Mouse (Mus musculus) neural tube, embryonic 10.5 days (tissue): ENCODE data around the gene Rap1a.

ENCODE experiments used
- DNase-seq: peaks from one replicate; pipeline ENCODE4 v3.0.0-alpha.2; 2017; ENCODE audit warnings: low spot score; ENCODE audit errors: extremely low spot score

Gene Rap1a

GRCm38 (mm10) chr3:105806519-105807249 lies 5.5 kb upstream of the Rap1a start:
- DNase-seq, result no peak

- DNase-seq, result no peak
Observed at GRCm38 (mm10) chr3:105803600-105803999, 2.5 kb upstream of the Rap1a start.

- DNase-seq, result peak; percentile 66
Observed at GRCm38 (mm10) chr3:105800675-105801190, 403 bp downstream of the Rap1a start.

GRCm38 (mm10) chr3:105800156-105800674 lies 921 bp downstream of the Rap1a start:
- no peak for DNase-seq

- no peak for DNase-seq
Observed at GRCm38 (mm10) chr3:105799375-105799774, 1.8 kb downstream of the Rap1a start.

GRCm38 (mm10) chr3:105798770-105799169 lies 2.4 kb downstream of the Rap1a start:
- DNase-seq, result no peak

DNA sequence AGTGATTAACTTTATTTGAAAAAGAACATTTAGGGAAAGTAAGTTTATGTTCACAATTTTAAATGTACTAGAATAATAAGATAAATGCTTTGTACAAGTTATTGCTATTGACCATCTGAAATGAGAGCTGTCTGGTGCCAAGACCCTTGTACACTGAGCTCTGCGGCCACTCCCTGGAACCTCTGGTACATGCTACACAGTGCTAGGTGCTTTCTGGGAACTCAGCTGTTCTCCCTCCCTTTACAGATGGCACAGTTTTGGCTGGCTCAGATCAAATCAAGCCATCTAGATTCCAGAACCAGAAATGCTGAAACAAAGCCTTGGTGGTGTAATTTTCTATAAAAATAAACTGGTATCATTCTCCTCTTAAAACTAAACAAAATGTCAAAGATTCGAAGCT lies 3.7 kb downstream of the Rap1a start:
- DNase-seq, result no peak

GRCm38 (mm10) chr3:105796761-105797160 lies 4.4 kb downstream of the Rap1a start:
- no peak for DNase-seq

DNA sequence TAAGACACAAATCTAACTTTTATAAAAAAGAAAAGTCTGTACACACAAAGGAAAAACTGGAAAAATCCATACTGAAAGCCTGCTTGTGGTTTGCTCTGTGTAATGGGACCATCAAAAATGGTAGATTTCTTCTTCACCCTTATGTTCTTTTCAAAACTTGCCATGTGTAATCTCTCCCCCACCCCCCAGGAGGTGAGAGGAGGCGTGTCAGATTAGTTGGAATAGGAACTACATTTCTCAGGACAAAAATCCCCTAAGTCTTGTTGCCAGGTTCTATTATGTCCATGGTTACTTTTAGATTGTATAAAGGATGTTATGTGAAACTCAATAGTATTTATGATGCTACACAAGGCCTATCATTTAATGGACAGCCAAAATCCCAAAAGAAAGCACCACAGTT lies 6.8 kb downstream of the Rap1a start:
- no peak for DNase-seq

DNA sequence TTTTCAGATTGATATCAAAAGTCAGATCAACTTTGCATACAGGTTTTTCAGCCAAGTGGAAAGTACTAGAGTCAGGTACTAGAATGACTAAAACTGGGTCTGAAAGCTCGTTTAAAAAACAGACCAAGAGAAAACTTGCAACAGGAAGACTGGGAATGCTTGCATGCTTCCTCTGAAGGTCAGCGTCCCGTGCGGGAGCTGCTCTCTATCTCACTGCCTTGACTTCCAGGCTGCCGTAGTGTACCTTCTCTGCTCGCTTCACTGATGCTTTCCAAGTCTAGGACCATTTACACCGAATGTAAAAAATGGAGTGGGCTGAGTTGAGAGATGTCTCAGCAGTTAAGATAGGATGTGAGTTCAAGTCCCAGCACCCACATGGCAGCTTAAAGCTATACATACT lies 8.8 kb downstream of the Rap1a start:
- no peak for DNase-seq

DNA sequence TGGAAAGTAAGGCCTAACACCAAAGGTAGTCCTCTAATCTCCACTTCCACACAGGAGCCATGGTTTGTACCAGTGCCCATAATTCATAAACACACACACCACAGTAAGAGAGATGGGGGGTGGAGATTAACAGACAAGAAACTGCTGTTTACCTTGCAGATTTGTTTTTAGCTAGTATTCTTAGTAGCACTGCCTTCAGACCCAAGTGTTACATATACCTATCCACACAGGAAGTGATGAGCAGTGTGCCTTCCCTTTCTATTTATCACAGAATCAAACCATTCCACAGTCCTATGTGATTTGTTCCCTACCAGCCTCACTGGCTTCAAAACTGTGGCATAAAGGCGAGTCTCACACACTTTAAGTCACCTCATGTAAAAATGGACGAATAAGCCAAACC lies 10.0 kb downstream of the Rap1a start:
- DNase-seq, result no peak

DNA sequence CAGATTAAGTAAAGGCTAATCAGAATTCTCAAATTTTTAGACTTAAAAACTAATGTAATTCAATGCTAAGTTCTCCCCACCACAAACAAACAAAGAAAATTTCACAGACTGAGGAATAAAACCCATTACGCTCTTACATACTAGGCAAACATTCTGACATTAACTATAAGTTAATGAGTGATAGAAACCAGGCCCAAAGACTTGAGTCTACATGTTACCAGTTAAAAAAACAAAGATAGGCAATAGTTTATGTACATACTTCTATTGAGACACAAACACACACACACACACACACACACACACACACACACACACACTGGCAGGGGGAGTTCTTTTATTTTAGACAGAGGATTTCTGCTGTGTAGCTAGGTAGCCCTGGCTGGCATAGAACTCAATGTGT lies 10.8 kb downstream of the Rap1a start:
- no peak for DNase-seq

- DNase-seq, result no peak
Observed at GRCm38 (mm10) chr3:105789776-105790175, 11.4 kb downstream of the Rap1a start.

DNA sequence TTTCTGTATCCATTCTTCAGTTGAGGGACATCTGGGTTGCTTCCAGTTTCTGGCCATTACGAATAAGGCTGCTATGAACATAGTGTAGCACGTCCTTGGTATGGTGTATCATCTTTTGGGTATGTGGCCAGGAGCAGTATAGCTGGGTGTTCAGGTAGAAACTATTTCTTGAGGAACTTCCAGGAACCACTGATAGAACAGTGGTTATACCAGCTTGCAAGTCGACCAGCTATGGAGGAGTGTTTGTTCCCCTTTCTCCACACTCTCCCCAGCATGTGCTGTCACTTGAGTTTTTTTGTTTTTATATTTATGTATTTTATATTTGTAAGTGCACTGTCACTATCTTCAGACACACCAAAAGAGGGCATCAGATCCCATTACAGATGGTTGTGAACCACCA lies 13.8 kb downstream of the Rap1a start:
- DNase-seq, result no peak

- no peak for DNase-seq
Observed at GRCm38 (mm10) chr3:105785865-105786264, 15.3 kb downstream of the Rap1a start.

DNA sequence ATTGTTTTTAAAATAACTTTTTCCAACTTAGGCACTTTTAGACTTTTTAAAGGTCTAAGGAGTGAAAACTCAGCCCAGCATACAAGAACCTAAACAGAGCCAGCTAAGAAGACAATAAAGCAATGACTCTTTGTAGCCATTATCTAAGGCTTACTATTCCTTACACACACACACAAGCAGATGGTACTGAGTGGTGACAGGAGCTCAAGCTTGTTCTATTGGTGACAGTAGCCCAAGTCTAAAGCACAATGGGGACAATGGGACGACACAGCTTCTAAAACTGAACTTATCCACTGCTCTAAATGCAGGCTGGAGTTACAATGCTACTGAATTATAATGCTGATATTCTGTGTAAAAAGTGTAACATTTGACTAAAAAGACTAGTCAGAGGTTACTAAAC lies 17.3 kb downstream of the Rap1a start:
- DNase-seq, result no peak

DNA sequence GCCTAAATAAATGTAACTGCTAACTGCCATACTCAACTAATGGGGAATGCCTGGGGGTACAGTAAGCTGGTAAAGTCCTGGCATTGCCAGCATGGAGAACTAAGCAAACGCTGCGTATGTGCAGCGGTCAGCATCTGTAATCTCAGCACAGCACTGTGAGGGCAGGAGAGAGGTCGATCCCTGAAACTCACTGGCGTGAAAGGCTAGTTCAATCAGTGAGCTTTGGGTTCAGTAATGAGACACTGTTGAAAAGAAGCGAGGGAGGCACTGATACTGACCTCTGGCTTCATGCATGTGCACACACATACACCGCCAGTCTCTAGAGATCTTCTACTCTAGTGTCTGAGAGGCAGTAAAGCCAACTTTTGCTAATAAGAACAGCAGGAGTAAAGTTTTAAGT lies 18.7 kb downstream of the Rap1a start:
- DNase-seq, result no peak

- no peak for DNase-seq
Observed at GRCm38 (mm10) chr3:105777997-105778396, 23.1 kb downstream of the Rap1a start.

DNA sequence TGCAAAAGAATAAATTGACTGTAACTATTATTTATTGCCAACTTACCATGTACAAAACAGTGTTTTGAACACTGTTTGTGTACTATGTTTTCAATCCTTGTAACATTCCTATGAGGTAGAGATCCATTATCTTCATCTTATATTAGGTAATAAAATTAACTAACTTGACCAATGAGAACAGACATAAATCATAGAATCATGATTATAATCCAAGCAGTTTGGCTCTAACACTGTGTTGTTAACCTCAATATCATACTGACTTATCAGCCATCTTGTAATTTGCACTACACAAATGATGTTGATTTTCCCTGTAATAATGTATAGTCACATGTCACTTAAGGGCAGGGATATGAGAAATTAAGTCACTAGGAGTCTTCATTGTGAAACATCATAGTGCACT lies 26.6 kb downstream of the Rap1a start:
- no peak for DNase-seq

DNA sequence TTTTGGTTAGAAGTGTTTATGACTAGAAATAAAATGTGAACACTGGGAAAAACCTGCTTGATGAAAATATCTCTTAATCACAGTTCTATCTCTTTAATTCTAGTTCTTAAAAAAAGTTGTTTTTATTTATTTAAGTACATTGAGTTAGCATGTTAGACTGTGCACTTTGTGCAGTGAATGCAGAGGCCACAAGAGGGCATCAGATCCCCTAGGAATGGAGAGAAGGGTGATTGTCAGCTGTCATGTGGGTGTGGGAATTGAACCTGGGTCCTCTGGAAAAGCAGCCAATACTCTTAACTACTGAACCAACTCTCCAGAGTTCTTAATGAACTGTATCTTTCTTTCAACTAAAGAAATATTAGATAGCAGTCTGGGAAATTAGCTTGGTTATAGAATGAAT lies 29.6 kb downstream of the Rap1a start:
- DNase-seq, result no peak

GRCm38 (mm10) chr3:105770836-105771235 lies 30.3 kb downstream of the Rap1a start:
- no peak for DNase-seq

DNA sequence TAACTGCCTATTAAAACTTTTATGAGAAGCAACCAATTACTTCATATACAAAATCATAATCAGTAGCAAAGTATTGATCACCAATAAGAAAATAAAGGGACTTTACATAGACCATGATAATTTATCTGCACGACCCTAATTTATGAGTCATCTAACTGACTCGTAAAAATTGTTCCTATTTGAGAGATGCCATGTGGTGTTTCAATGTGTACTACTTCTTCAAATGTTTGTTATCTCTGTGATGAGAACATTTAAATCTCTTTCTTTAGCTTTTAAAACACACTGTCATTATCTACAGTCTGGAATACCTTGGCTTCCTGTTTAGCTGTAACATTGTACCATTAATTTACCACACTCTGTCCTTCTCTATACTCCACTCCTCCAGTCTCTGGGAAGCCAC lies 31.8 kb downstream of the Rap1a start:
- no peak for DNase-seq

- no peak for DNase-seq
Observed at GRCm38 (mm10) chr3:105768529-105768928, 32.6 kb downstream of the Rap1a start.
